Mouse (Mus musculus): ENCODE data around the gene Myl6. TPM values are rescaled to one million over a fixed set of nuclear protein-coding genes. Genes with fewer than 3 reads are reported as not detected.
"Not testable (repeated sequence)": the region's sequence is repeated elsewhere in the genome, so short reads cannot be mapped to it uniquely, and the experiment has no call there.

Gene Myl6
- total and polyA plus RNA-seq, 3 experiments: 445 to 985 (median 786) TPM

GRCm38 (mm10) chr10:128510301-128510700, 16.4 kb upstream of the Myl6 start:
- no peak for DNase-seq

GRCm38 (mm10) chr10:128509831-128510230, 15.9 kb upstream of the Myl6 start:
- DNase-seq: no peak

DNA sequence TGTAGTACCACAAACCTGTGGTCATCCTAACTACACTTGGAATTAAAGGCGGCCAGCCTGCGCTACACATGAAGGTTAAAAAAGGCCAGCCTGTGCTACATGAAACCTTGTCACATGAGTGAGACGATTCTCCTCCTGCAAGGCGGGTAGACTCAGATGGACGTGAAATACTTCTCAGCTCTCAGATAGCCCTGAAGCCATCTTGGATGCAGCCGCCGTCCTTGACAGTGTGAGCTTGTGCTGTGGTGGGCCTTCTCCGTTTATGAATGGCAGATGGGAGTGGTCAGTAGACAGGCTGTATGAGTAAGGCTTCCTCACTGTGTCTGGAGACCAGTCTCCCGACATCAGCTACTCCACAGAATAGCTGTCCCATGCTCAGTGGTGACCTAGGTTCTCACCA, 15.3 kb upstream of the Myl6 start:
- DNase-seq: no peak

- DNase-seq: no peak
Measured at GRCm38 (mm10) chr10:128508260-128508659, 14.3 kb upstream of the Myl6 start.

DNA sequence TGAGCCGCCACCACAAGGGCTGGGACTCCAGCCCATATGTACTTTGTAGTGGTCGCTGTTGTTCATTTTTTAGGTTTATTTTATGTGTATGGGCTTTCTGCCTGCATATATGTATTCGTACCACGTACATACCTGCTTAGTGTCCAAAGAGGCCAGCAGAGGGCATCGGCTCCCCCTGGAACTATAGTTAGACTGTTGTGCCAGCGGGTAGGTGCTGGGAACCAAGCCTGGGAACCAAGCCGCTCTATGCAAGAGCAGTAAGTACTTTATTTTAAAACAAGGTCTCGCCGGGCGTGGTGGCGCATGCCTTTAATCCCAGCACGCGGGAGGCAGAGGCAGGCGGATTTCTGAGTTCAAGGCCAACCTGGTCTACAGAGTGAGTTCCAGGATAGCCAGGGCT, 12.0 kb upstream of the Myl6 start:
- DNase-seq: no peak

- not testable (repeated sequence) for DNase-seq
Measured at GRCm38 (mm10) chr10:128505371-128505667, 11.4 kb upstream of the Myl6 start.

DNA sequence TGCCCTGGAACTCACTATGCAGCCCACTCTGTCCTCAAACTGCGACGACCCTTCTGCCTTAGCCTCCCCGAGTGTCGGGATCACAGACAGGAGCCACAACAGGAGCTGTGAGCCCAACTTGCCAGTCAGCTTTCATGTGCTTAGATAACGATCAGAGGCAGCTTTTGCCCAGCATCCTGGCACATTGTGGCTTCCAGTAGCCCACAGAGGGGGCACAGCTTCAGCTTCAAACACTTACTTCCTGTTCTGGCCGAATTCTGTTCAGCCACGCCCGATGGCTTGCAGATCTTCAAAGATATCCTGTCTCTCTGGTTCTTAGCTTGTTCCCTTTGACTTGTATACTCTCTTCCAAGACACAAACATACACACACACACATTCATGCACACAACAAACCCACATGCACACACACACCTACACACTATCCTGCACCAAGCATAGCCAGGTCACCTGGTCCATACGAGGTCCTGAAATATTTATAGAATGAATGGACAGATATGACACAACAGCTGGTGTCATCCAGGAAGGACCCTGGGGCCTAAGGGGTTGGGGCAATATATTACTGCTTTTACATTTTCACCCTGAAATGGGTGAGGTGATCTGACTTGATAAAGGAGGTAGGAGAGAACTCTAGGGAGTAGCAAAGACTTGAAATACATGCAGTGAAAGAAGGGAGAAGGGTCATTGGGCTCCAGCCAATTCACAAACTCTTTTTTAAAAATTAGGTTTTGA, 10.9 kb upstream of the Myl6 start:
- DNase-seq: no peak

GRCm38 (mm10) chr10:128504012-128504411, 10.1 kb upstream of the Myl6 start:
- DNase-seq: no peak

- DNase-seq: no peak
Measured at GRCm38 (mm10) chr10:128503532-128503931, 9.6 kb upstream of the Myl6 start.

GRCm38 (mm10) chr10:128502341-128502740, 8.4 kb upstream of the Myl6 start:
- DNase-seq: peak; percentile 80

DNA sequence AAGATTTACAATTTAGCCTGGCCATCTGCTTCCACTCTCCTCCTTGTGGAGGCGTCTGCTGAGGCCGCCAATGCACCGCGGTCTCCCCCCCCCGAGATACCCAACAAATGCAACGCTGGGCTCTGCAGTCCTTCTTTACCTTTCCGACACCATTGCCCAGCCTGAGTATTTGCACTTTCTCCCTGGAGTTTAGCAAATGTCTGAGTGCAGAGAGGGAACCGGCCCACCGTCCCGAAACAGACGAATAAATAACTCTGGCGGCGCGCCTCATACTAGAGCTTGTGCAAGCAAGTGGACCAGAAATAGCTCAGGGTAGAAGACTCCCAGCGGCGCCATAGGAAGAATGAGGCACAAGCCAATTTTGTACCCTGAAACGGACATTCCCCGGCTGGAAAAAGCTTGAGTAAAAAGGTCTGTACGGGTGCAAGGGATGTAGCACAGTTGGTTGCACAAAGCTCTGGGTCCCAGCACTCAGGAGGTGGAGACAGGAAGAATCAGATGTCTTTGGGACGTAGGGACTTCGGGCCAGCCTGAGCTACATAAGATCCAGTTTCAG, 5.2 kb upstream of the Myl6 start:
- peak; percentile 71 for DNase-seq

DNA sequence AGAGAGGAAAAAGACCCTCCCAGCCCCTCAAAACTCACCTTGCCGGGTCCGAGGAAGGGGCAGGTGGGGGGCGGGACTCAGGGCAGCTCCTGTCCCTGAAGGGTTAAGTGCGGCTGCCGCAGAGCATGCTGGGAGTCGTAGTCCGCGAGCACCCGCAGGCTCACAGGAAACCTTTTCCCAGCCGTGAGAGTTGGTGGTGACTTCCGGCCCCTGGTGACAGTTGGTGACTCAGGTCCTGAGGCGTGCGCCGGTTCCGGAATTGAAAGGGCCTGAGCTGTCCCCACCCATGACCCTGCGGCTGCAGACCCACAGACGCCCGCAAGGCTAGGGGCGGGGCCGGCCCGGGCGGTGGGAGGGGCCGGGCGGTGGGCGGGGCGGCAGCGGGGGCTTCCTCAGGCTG, 4.6 kb upstream of the Myl6 start, which contains the start of gene Myl6b:
Gene Myl6b (minus strand): TSS at position 96 of the 400 bp plus-strand sequence.
- DNase-seq: peak; percentile 98

GRCm38 (mm10) chr10:128497134-128497737, 3.3 kb upstream of the Myl6 start:
- no peak for DNase-seq

DNA sequence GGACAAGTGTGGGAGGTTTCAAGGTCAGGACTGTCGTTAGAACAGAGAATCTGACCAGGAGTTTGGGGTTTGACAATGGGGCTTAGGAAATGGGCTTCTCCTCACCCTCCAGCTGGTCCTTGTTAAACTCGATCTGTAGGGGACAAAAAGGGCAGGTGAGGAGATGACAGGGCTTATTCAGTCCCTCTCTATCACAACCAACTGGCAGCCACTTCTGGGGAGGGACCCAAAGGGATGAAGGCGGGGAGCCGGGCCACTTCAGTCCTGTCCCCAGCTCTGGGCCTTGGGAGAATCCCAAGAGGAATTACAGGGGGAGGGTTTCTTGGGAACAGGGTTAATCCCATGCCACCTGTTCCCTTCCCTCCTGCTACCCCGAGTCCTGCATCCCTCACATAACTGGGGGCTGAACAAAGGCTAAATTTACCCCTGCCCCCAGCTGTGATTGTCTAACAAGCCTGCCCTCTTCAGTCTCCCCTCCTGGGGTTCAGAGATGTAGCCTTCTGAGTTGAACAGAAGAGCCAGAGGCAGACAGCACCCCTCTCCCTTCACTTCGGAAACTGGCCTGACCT, 2.6 kb upstream of the Myl6 start:
- no peak for DNase-seq

DNA sequence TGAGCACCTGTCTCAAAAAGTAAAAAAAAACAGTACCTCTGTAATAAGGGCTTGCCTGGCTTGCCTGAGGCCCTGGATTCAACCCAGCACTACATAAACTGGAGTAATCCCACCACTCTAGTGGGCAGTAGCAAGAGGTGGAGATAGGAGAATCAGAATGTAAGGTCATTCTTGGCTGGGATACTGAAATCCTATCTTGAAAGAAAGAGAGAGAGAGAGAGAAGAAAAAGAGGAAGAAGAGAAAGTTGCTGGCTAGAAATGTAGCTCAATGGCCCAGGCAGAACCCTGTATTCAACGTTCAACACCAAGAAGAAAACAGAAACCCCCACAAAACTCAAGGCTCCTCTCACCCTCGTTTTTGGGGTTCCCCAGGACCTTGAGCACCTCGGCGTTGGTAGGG, 2.0 kb upstream of the Myl6 start:
- no peak for DNase-seq

DNA sequence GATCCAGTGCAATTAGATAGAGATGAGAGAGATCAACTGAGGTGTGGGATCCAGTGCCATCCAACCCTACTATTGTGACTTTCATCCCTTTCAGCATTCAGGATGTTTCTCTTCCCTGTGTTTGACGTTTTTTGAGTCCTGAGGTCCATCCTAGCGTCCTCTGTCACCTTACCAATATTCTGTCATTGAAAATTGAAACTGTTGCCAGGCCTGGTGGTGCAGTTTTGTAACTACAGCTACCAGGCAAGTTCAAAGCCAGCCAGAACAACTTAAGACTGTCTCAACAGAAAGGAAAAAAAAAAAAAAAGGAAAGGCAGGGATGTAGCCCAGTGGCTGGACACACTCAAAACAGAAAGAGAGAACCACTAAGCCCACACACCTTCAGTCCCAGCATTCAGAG, 1.3 kb upstream of the Myl6 start:
- no peak for DNase-seq

- DNase-seq: no peak
Measured at GRCm38 (mm10) chr10:128494667-128495245, 811 bp upstream of the Myl6 start.

- DNase-seq: no peak
Measured at GRCm38 (mm10) chr10:128493319-128493694, 638 bp downstream of the Myl6 start.

DNA sequence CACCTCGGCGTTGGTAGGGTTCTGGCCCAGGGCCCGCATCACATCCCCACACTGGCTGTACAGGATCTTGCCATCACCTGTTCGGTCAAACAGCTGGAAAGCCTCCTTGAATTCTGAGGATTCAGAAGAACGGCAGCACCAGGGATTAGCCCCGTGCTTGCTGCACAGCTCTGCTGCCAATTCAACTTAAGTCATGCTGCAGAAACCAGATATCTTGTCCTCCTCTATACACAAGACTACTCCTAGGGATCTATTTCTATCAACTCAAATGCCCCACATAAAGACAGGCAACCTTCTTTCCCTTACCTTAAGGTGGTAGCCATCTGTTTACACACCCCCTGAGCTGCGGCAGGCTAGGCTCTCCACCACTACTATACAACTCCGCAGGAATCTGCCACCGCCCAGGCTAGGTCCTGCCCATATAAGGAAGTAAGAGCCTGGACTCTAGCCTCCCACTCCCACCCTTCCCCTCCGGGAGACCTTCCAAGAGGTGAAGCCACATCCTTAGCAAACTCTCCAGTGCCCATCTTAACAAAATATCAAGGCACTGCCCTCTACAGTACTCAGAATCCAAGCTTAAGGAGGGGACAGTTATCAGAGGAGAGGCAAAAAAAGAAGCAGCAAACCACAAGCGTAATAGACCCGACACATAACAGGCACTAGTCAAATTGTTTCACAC, 1.2 kb downstream of the Myl6 start:
- DNase-seq: peak; percentile 79

DNA sequence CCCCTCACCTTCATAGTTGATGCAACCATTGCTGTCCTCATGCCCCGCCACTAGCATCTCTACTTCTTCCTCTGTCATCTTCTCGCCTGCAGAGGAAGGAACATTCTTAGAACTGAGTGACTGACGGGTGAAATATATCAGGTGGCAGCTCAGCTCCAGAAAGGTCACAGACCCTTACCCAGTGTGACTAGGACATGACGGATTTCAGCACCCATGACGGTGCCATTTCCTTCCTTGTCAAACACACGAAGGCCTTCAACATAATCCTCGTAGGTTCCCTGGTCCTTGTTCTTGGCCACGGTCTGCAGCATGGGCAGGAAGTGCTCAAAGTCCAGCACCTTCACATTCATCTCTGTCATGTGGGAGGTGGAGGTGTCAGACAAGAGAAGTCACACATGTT, 1.9 kb downstream of the Myl6 start:
- not testable (repeated sequence) for DNase-seq

GRCm38 (mm10) chr10:128491495-128491894, 2.5 kb downstream of the Myl6 start:
- peak; percentile 62 for DNase-seq

DNA sequence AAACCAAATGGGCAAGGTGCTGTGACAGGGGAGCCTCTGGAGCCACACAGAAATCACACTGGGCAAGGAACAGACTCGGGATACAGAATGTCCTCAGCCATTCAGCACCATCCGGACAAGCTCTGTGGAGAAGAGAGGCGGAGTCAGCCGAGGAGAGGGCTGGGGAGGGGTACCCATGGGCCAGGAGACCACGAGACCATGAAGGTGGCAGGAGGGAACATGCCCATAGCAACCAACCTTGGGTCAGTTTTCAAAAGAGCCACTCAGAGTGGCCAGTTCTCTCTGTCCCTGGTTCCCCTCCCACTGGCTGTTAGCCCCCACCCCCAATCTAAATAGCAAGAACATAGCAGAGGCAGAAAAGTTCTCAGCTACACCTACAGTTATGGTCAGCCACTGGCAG, 3.0 kb downstream of the Myl6 start:
- DNase-seq: no peak

DNA sequence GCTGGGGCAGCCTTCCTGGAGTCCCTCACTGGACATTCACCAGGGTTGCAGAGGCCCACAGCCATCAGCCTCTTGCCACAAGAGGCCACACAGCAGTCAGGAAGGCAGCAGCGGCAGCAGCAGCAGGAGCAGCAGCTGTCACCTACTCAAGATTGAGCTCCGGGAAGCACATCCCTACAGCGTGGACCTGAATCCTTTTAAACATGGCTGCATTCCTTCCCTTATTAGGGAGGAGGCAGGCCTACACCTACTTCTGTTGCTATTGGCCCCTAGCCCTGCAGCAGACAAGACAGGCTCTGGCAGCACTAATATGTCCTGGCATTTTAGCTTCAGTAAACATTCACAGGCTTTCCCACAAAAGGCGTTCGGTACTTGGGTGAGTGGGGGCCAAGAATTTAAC, 3.7 kb downstream of the Myl6 start:
- DNase-seq: no peak

Measured in adrenal gland, adult 2 months (tissue).